Mouse (Mus musculus) urinary bladder, adult 2 months (tissue): ENCODE data around the gene Btg2. TPM values are rescaled to one million over a fixed set of nuclear protein-coding genes. Genes with fewer than 3 reads are reported as not detected.
A peak's percentile ranks its signal among the peaks of the same experiment; 100 is the strongest.

ENCODE experiments used
- DNase-seq: peaks from one replicate; pipeline ENCODE4 v3.0.0; 2022; ENCODE audit warnings: low spot score
- polyA plus RNA-seq: library from polyadenylated mRNA; depleted of rRNA; stranded (reverse); fragments of >200 nt; gene quantifications from 2 replicates; pipeline ENCODE4 v1.2.3, GENCODE M21; 2012

Gene Btg2
- polyA plus RNA-seq, 1 experiment = 67.8 TPM

- DNase-seq = no peak
Measured at GRCm38 (mm10) chr1:134078061-134078795, 692 bp downstream of the Btg2 start.

- DNase-seq = no peak
Measured at GRCm38 (mm10) chr1:134077389-134078060, 1.4 kb downstream of the Btg2 start.

DNA sequence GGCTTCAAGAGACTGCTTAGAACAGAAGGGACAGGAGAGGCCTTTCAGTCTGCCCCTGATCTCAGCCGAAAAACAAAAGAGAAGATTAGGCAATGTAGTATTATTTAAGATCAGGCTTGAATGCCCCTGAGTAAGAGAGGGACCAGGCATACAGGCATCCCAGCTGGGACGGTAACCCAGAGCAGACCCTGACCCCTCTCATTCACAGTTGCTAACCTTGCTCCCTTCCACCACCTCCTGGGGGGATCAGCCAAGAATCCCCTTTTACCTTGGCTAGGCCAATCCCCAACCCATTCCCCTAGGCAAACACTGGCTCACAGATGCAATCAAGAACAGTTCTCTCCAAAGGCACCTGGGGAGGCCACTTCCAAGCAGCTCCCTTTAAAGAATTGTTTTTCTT, 2.1 kb downstream of the Btg2 start:
- DNase-seq = no peak

GRCm38 (mm10) chr1:134075532-134075931, 3.4 kb downstream of the Btg2 start:
- DNase-seq = no peak

DNA sequence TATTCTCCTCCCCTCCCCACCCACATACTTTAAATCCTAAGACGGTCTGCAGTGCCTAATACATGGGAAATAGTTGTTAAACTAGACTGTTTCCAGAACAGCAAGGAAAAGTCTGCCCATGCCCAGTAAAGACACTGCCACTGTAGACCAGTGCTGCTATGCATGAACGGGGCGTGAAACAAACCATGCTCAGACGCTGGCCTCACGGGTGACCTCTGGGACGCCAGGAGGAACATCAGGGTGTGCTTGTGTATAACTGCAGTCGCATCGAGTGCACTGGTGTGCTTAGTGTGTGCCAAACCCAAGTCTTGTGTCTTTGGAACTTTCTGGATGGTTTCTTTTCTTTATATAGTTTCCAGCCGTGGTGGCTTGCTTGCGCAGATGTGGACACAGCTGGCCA, 4.3 kb downstream of the Btg2 start:
- no peak for DNase-seq

- no peak for DNase-seq
Measured at GRCm38 (mm10) chr1:134074184-134074583, 4.7 kb downstream of the Btg2 start.

- no peak for DNase-seq
Measured at GRCm38 (mm10) chr1:134073658-134074057, 5.3 kb downstream of the Btg2 start.

- DNase-seq = no peak
Measured at GRCm38 (mm10) chr1:134073061-134073564, 5.8 kb downstream of the Btg2 start.

GRCm38 (mm10) chr1:134071411-134072018, 7.4 kb downstream of the Btg2 start:
- no peak for DNase-seq

DNA sequence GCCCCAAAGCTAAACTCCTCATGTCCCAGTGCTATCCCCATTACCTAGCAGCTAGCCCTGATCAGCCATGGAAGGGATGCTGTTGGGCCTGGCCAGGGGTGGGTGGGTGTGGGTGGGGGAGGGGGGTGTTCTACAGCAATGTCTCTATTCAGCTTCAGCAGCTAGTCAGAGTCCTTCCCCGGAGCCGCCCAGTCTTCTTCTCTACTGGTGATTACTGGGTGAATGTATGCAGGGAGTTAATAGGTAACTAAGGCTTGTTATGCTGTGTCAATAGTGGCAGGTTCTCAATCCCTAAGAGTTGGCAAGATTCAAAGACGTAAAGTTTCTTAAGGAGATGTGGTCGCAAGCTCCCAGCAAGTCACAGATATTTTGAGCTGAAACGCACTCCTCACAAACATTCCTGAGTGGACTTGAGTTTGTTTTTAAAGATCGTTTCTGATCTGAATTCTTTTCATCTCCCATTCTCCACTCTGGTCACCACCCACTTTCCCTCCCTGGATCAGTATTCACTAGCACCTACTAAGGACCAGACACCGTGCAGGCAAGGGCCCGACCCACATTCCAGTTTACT, 8.7 kb downstream of the Btg2 start:
- DNase-seq = no peak

DNA sequence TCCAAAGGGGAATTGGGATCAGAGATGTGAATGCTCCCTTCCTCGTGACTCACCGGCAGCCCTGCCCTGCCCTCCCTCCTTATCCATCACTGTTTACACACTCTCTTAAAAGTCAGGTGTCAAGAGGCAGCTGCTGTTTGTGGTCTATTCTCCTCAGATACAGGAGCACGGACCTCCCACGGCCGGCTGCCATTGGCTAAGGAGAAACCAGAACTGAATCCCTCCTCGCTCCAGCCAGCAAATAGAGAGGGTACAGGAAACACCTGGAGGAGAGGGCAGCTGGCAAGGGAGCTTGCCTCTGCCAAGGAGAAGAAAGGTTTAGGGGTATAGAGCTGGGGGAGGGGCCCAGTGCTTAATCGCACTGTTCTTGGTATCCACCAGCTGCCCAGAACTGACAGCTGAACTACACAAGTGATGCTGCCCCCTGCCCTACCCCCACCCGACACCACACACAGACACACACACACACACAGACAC, 11.7 kb downstream of the Btg2 start:
- DNase-seq = no peak

- DNase-seq = no peak
Measured at GRCm38 (mm10) chr1:134066554-134066953, 12.4 kb downstream of the Btg2 start.

DNA sequence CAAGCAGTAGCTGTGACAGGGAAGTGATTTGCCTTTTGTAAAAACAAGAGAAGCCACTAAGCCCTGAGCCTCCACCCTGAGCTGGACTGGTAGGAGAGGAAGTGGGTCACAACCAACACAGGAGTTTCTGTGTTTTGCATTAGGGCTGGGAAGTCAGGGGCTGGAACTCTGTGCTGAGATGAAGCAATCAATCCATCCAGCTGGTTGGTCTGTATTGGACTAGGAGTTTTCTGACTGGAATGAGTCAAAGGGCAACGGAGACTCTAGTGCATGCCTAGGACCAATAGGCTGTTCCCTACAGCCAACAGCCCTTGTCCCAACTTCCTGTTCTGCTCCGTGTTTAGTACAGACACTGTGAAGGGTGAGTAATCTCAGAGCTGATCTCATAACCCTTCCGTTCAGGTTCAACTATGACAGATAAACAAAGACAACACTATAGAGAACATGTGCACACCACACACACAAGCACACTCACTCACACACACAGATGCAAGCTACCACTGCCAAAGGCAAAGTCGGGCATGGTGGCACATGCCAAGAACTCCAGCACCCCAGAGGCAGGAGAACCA, 13.6 kb downstream of the Btg2 start:
- DNase-seq = no peak

DNA sequence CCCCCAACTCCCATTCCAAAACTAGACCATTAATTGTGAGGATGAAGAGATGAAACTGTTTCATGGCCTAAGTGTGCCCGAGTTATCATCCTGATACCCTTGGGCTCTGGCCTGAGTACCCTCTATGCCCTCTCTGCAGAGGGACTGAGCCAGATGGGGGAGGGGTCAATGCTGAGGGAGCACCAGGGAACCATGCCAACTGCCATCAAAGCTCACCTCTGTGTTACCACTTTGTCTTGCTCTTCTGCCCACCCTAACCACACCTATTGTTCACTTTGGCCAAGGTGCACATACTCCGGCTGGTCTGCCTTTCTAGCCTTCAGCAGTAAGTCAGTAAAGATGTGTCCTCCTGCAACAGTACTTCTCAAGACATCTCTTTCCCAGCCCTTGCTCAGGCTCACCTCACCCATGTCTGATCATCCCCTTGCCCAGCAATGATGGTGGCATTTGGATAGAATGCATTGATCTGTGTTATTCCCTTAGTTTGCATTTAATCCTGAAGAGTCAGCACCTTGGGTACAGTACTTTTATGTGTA, 14.6 kb downstream of the Btg2 start:
- DNase-seq = no peak

- no peak for DNase-seq
Measured at GRCm38 (mm10) chr1:134063773-134064125, 15.2 kb downstream of the Btg2 start.

DNA sequence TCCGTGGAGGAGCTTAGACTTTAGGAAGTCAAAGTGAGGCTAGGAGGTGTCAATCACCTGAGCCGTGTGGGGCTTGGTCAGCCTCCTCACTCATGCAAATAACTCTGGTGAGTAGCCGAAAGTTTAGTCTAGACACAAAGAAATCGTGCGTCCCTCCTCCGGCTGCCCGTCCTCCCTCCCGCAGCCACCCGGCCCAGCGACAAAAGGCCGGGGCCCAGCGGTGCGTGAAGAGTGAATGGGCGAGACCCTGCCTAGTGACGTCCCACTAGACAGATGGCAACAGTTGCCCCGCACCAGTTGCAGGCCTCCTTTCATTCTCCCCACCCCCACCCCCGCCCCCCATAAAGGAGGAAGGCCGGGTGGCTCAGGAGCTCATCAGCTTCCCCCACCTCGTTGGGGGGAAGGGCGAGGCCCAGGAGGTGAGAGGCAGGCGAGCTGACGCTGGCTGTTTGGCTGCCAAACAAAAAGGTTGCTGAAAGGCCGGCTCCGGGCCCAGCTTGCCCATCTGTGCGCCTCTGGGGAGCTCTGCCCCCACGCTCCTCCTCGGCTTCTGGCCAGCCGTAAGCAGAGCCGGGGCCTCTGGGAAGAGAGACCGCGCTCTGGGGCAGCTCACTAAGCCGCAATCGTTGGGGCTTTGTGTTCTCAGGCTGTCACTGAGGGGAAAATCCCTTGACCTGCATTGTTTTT, 15.7 kb downstream of the Btg2 start:
- DNase-seq = peak; percentile 56

- no peak for DNase-seq
Measured at GRCm38 (mm10) chr1:134062411-134063085, 16.4 kb downstream of the Btg2 start.

GRCm38 (mm10) chr1:134061915-134062314, 17.0 kb downstream of the Btg2 start:
- no peak for DNase-seq

GRCm38 (mm10) chr1:134060849-134061569, 17.9 kb downstream of the Btg2 start:
- DNase-seq = peak; percentile 78
